Mouse (Mus musculus): ENCODE measurements around the gene Rcc2. TPM values are rescaled to one million over a fixed set of nuclear protein-coding genes. Genes with fewer than 3 reads are reported as not detected.

Gene Rcc2
- polyA plus RNA-seq, 1 experiment = 46.3 TPM

GRCm38 (mm10) chr4:140708297-140708927, 8.1 kb downstream of the Rcc2 start:
- no peak for DNase-seq (ENCODE audit: extremely low spot score in 1 of 2, low spot score in 1 of 2)

- DNase-seq (ENCODE audit: extremely low spot score in 1 of 2, low spot score in 1 of 2) = no peak
Observed at GRCm38 (mm10) chr4:140709111-140709510, 8.8 kb downstream of the Rcc2 start.

- no peak for DNase-seq (ENCODE audit: extremely low spot score in 1 of 2, low spot score in 1 of 2)
Observed at GRCm38 (mm10) chr4:140709617-140710016, 9.3 kb downstream of the Rcc2 start.

- no peak for DNase-seq (ENCODE audit: extremely low spot score in 1 of 2, low spot score in 1 of 2)
Observed at GRCm38 (mm10) chr4:140710781-140711180, 10.4 kb downstream of the Rcc2 start.

GRCm38 (mm10) chr4:140711360-140711759, 11.0 kb downstream of the Rcc2 start:
- no peak for DNase-seq (ENCODE audit: extremely low spot score in 1 of 2, low spot score in 1 of 2)

GRCm38 (mm10) chr4:140713480-140714365, 13.4 kb downstream of the Rcc2 start:
- peak; percentile 96 to 99 for DNase-seq (ENCODE audit: extremely low spot score in 1 of 2, low spot score in 1 of 2)

- DNase-seq (ENCODE audit: extremely low spot score in 1 of 2, low spot score in 1 of 2) = no peak
Observed at GRCm38 (mm10) chr4:140714586-140714985, 14.2 kb downstream of the Rcc2 start.

GRCm38 (mm10) chr4:140716994-140717393, 16.7 kb downstream of the Rcc2 start:
- DNase-seq (ENCODE audit: extremely low spot score in 1 of 2, low spot score in 1 of 2) = no peak

GRCm38 (mm10) chr4:140718436-140718835, 18.1 kb downstream of the Rcc2 start:
- no peak for DNase-seq (ENCODE audit: extremely low spot score in 1 of 2, low spot score in 1 of 2)

- no peak for DNase-seq (ENCODE audit: extremely low spot score in 1 of 2, low spot score in 1 of 2)
Observed at GRCm38 (mm10) chr4:140720091-140720490, 19.8 kb downstream of the Rcc2 start.

GRCm38 (mm10) chr4:140721968-140722490, 21.7 kb downstream of the Rcc2 start:
- no peak for DNase-seq (ENCODE audit: extremely low spot score in 1 of 2, low spot score in 1 of 2)

- DNase-seq (ENCODE audit: extremely low spot score in 1 of 2, low spot score in 1 of 2) = no peak
Observed at GRCm38 (mm10) chr4:140722710-140723109, 22.4 kb downstream of the Rcc2 start.

GRCm38 (mm10) chr4:140723192-140723591, 22.9 kb downstream of the Rcc2 start:
- DNase-seq (ENCODE audit: extremely low spot score in 1 of 2, low spot score in 1 of 2) = no peak

GRCm38 (mm10) chr4:140723801-140724200, 23.5 kb downstream of the Rcc2 start:
- no peak for DNase-seq (ENCODE audit: extremely low spot score in 1 of 2, low spot score in 1 of 2)

- peak in 1 of 2 experiments; percentile 67 for DNase-seq (ENCODE audit: extremely low spot score in 1 of 2, low spot score in 1 of 2)
Observed at GRCm38 (mm10) chr4:140724739-140725138, 24.4 kb downstream of the Rcc2 start.

- DNase-seq (ENCODE audit: extremely low spot score in 1 of 2, low spot score in 1 of 2) = no peak
Observed at GRCm38 (mm10) chr4:140726907-140727306, 26.6 kb downstream of the Rcc2 start.

GRCm38 (mm10) chr4:140731654-140732053, 31.3 kb downstream of the Rcc2 start:
- DNase-seq (ENCODE audit: extremely low spot score in 1 of 2, low spot score in 1 of 2) = no peak

GRCm38 (mm10) chr4:140732871-140733270, 32.5 kb downstream of the Rcc2 start:
- DNase-seq (ENCODE audit: extremely low spot score in 1 of 2, low spot score in 1 of 2) = no peak

- no peak for DNase-seq (ENCODE audit: extremely low spot score in 1 of 2, low spot score in 1 of 2)
Observed at GRCm38 (mm10) chr4:140740655-140741054, 40.3 kb downstream of the Rcc2 start.

- DNase-seq (ENCODE audit: extremely low spot score in 1 of 2, low spot score in 1 of 2) = peak in 1 of 2 experiments; percentile 36
Observed at GRCm38 (mm10) chr4:140741401-140741800, 41.1 kb downstream of the Rcc2 start.

- DNase-seq (ENCODE audit: extremely low spot score in 1 of 2, low spot score in 1 of 2) = no peak
Observed at GRCm38 (mm10) chr4:140742543-140742942, 42.2 kb downstream of the Rcc2 start, which contains the start of gene Padi6. Gene Padi6, minus strand, starts transcription at chr4:140742643.
